Mouse (Mus musculus) liver, adult 2 months (tissue): Measurements from ENCODE around the gene Dnah3.

Source experiments
- CTCF ChIP-seq: fragments of 200-500 bp; IDR thresholded peaks from 2 replicates; pipeline ENCODE4 v1.5.1; 2011; ENCODE audit warnings: low read depth, low read length, control low read depth
- POLR2A ChIP-seq: fragments of 200-500 bp; IDR thresholded peaks from 2 replicates; pipeline ENCODE4 v1.6.1; 2011; ENCODE audit warnings: low read length, control low read depth; ENCODE audit not compliant: insufficient read depth; ENCODE audit errors: extremely low read depth

- TF ChIP-seq CTCF (no peak), POLR2A (no peak)
These were observed 51.1 kb downstream of the Dnah3 start for GRCm38 (mm10) chr7:120043990-120044389.
